Mouse (Mus musculus): Measurements from ENCODE around the gene Shoc2. TPM values are rescaled to one million over a fixed set of nuclear protein-coding genes. Genes with fewer than 3 reads are reported as not detected.

Gene Shoc2
- 48.6 and 53.8 TPM in 2 replicates for polyA plus RNA-seq (2014; fragmentation: Nextera tagmentation; extraction: Ambion mirVana)

DNA sequence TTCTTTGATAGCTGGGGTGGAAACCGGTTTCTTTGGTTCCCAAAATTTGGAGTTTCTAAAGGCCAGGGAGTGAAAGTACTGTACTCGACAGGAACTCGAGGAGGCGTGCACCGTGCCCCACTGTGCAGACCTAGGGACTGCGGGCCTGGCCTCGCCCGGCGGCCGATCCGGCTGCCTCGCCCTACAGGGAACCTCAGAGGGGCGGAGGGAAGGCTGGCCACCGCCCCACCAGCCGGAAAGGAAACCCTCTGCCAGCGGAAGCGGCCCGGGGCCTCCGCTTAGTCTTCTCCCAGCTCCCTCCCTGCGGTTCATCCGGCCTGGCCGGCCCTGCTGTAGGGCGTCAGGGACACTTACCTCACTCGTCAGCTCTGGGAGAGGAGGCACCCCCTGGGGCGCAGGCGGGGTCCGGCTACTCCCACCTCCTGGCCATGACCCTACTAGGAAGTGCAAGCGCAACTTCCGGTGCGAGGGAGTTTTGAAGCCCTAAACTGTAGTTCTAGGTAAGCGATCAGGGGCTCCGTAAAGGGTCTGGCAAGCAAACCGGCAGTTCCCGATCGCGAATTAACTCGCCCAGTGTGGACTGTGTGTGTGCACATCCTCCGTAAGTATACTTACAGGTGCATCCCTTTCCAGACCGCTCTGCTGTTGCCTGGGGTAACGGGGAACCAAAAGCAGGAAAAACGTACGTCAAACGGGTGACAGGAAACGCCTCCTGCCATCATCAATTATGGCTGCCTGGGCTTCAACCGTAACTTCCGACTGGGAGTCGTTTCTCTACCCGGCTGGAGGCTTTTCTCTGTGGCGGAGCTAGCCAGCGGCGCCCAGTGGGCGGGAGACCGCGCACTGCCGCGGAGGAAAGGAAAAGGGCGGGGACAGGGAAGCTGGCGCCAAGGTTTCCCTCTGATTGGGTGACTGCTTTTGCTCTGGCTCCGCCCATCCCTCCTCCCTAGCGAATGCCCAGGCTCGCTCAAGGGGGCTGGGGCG, at the start of gene Shoc2, which contains the start of gene Bbip1:
Gene Shoc2 (plus strand): TSS at position 505 of the 984 bp plus-strand sequence.
Gene Bbip1 (minus strand): TSS at position 826 of the 984 bp plus-strand sequence.
- DNase-seq (ENCODE audit: low spot score), result peak; percentile 94
- H3K27ac ChIP-seq (ENCODE audit: low read depth, low read length), result peak within 1 kb of the TSS; percentile 96
- no peaks in the 10 kb centered on the region for H3K9me3 ChIP-seq (ENCODE audit: control insufficient read depth, low read length)
- WGBS, result under 1% methylated on average over 62 of the region's 62 CpGs
- H3K4me2 ChIP-seq, result peak within 1 kb of the TSS; percentile 80
- peak within 1 kb of the TSS; percentile 98 for H3K4me3 ChIP-seq (ENCODE audit: low read depth, low read length)
- H3K27me3 ChIP-seq (replicated peaks; ENCODE audit: control insufficient read depth, insufficient read depth, low read length), result no peaks in the 10 kb centered on the region
- no peaks in the 10 kb centered on the region for H3K36me3 ChIP-seq (ENCODE audit: control insufficient read depth, insufficient read depth, low read length)
- peak; percentile 88 for ATAC-seq (replicated peaks; ENCODE audit: low FRiP score)
- H3K9ac ChIP-seq (ENCODE audit: low read depth, low read length), result peak within 1 kb of the TSS; percentile 92
- peaks cover 23% of the 10 kb centered on the region for H3K4me1 ChIP-seq (replicated peaks; ENCODE audit: control insufficient read depth, insufficient read depth, low read length)

DNA sequence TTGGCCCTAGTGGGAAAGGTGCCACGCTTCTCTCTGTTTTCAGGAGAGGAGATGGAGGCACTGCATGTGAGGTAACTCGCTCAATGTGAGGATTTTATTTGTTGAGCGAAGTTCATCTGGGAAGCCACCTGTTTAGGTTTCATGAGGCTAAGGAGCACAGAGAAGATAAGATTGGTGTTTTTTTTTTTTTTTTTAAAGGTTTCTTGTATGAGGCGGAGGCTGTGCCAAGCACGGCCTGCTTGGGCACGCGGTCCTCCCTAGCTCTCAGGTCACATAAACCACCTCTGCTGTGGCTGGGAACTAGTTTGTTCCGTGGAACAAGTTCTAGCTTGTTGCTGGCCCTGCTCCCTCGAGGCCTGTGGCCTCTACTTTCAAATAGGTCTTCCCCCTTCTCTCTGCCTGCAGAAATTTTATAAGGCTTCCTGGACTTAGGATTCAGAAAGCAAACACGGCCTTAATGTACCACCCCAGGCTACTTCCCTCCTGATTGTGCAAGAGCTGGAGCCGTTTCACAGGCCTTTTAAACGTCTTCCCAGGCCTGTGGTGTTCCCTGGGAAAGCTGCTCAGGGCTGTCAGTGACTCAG, 49.5 kb upstream of the Shoc2 start:
- Histone ChIP-seq H3K4me3 (ENCODE audit: low read depth, low read length) (no peak overlapping the region), H3K9ac (ENCODE audit: low read depth, low read length) (no peak overlapping the region), H3K27me3 (replicated peaks; ENCODE audit: control insufficient read depth, insufficient read depth, low read length) (no peaks in the 10 kb centered on the region), H3K27ac (ENCODE audit: low read depth, low read length) (peak overlapping the region; percentile 40; the same call in 1 of the 2 replicates), H3K9me3 (ENCODE audit: control insufficient read depth, low read length) (no peaks in the 10 kb centered on the region), H3K36me3 (ENCODE audit: control insufficient read depth, insufficient read depth, low read length) (no peaks in the 10 kb centered on the region), H3K4me2 (no peak overlapping the region), H3K4me1 (replicated peaks; ENCODE audit: control insufficient read depth, insufficient read depth, low read length) (peaks cover 44% of the 10 kb centered on the region)
- WGBS, result 67% methylated on average over 12 of the region's 12 CpGs
- DNase-seq (ENCODE audit: low spot score) (no peak), ATAC-seq (replicated peaks; ENCODE audit: low FRiP score) (peak; percentile 25; the same call in 1 of the 2 replicates)

DNA sequence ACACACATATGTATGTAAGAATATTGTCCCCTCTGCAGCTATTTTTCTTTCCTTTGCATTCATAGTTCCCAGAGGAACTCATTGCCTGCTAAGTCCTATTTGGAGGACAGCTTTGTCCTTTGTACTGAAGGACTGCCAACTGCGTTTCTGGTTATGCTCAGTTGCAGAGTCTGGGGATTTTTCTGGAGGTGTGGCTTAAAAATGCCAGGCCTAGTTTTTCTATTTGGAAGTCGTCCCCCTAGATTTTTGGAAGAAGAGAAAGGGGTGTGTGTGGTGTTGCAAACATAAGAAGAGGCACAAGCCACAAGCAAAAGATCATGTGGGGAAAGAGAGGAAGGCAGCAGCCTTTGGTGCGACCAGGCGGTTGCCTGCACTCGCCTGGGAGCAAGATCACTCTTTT, 46.1 kb upstream of the Shoc2 start:
- DNase-seq (ENCODE audit: low spot score) (no peak), ATAC-seq (replicated peaks; ENCODE audit: low FRiP score) (no peak)
- Histone ChIP-seq H3K27me3 (replicated peaks; ENCODE audit: control insufficient read depth, insufficient read depth, low read length) (no peaks in the 10 kb centered on the region), H3K4me1 (replicated peaks; ENCODE audit: control insufficient read depth, insufficient read depth, low read length) (peaks cover 25% of the 10 kb centered on the region), H3K9me3 (ENCODE audit: control insufficient read depth, low read length) (no peaks in the 10 kb centered on the region), H3K27ac (ENCODE audit: low read depth, low read length) (no peak overlapping the region), H3K36me3 (ENCODE audit: control insufficient read depth, insufficient read depth, low read length) (no peaks in the 10 kb centered on the region), H3K9ac (ENCODE audit: low read depth, low read length) (no peak overlapping the region), H3K4me3 (ENCODE audit: low read depth, low read length) (no peak overlapping the region), H3K4me2 (no peak overlapping the region)
- 81% methylated on average over 5 of the region's 5 CpGs for whole genome bisulfite sequencing

GRCm38 (mm10) chr19:53898498-53898897, 45.6 kb upstream of the Shoc2 start:
- ATAC-seq (replicated peaks; ENCODE audit: low FRiP score), result no peak
- H3K4me3 ChIP-seq (ENCODE audit: low read depth, low read length), result no peak overlapping the region
- no peak for DNase-seq (ENCODE audit: low spot score)
- H3K4me2 ChIP-seq, result no peak overlapping the region
- peaks cover 21% of the 10 kb centered on the region for H3K4me1 ChIP-seq (replicated peaks; ENCODE audit: control insufficient read depth, insufficient read depth, low read length)
- H3K9me3 ChIP-seq (ENCODE audit: control insufficient read depth, low read length), result no peaks in the 10 kb centered on the region
- H3K27me3 ChIP-seq (replicated peaks; ENCODE audit: control insufficient read depth, insufficient read depth, low read length), result no peaks in the 10 kb centered on the region
- WGBS, result 65% methylated on average over 4 of the region's 4 CpGs
- H3K36me3 ChIP-seq (ENCODE audit: control insufficient read depth, insufficient read depth, low read length), result no peaks in the 10 kb centered on the region
- H3K27ac ChIP-seq (ENCODE audit: low read depth, low read length), result no peak overlapping the region
- H3K9ac ChIP-seq (ENCODE audit: low read depth, low read length), result no peak overlapping the region

DNA sequence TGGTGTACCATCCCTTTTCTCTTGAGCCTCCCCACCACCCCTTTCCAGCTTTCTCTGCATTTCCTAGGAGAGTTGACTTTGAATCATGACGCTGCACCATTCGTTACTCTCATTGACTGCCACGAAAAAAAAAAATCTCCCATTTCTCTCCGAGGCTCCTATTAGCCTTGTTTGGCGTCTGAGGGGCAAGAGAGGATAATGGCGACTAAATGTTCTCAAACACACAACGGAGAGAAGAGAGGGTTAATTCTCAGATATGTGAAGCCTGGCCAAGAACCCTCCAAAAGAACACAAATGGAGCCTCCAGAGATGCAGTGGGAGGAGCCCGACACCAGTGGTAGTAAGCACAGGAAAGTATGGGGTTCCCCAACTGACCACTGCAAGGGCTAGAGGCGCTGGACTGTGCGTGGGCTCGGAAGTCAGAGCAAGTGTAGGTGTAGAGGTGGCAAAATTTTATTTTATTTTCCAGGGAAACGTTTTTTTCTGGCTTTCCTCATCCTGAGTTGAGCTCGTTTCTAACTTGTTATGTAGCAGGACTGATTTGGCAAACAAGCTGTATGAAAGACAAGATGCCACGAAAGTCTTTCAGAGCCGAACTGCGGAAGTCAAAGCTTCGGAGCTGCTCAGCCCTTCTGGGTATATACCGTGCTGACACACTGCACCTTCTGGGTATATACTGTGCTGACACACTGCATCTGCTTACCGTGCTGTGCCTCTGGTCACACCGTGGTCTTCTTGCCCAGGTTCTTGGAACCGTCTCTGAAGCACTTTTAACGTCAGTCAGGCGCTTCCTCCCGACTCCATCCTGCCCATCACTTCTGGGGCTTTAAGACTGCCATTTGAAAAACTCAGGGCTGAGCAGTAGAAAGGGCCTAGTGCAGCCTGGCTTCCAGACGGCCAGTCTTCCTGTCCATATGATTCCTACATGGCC, 44.9 kb upstream of the Shoc2 start:
- 80% methylated on average over 25 of the region's 25 CpGs for WGBS
- DNase-seq (ENCODE audit: low spot score), result peak; percentile 23
- Histone ChIP-seq H3K27me3 (replicated peaks; ENCODE audit: control insufficient read depth, insufficient read depth, low read length) (no peaks in the 10 kb centered on the region), H3K4me3 (ENCODE audit: low read depth, low read length) (no peak overlapping the region), H3K9me3 (ENCODE audit: control insufficient read depth, low read length) (no peaks in the 10 kb centered on the region), H3K4me1 (replicated peaks; ENCODE audit: control insufficient read depth, insufficient read depth, low read length) (peaks cover 13% of the 10 kb centered on the region), H3K27ac (ENCODE audit: low read depth, low read length) (no peak overlapping the region), H3K9ac (ENCODE audit: low read depth, low read length) (no peak overlapping the region), H3K36me3 (ENCODE audit: control insufficient read depth, insufficient read depth, low read length) (no peaks in the 10 kb centered on the region), H3K4me2 (no peak overlapping the region)
- ATAC-seq (replicated peaks; ENCODE audit: low FRiP score), result no peak

GRCm38 (mm10) chr19:53899941-53900610, 44.0 kb upstream of the Shoc2 start:
- ATAC-seq (replicated peaks; ENCODE audit: low FRiP score), result no peak
- WGBS, result 80% methylated on average over 14 of the region's 14 CpGs
- no peak for DNase-seq (ENCODE audit: low spot score)

DNA sequence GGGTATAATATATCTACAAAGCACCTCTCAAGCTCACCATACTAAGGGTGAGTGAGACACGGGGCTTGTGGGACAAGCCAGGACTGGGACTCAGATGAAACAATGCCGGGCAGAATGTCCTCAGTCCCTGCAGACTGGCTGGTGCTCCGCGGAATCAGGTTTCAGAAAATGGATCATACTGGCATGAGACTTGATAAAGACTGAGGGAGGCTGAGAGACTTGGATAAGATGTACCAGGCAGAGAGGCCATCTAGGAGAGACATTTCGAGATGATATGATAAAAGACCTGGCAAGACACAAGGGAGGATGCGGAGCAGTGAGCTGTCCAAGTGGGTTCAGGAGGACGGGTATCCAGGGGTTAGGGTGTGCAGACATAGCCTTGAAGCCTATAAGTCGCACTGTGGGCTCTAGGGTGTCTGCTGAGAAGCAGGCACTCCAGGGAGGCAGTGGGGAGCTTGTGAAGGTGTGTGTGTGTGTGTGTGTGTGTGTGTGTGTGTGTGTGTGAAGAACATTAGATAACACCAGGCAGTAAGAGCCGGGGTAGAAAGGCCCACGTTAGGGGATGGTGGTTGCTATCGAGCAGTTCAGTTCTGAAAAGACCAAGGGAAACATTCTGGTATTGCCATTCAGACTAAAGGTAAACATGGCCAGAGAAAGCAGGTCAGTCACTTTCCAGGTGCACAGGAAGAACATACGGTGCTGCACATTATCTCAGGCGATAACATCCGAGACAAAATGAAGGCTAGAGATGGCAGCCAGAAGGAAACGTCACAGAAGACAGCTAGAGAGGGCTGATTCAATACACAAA, 42.0 kb upstream of the Shoc2 start:
- peak; percentile 41 for DNase-seq (ENCODE audit: low spot score)
- Histone ChIP-seq H3K4me2 (peak overlapping the region; percentile 95), H3K4me3 (ENCODE audit: low read depth, low read length) (peak overlapping the region; percentile 98), H3K4me1 (replicated peaks; ENCODE audit: control insufficient read depth, insufficient read depth, low read length) (peaks cover 16% of the 10 kb centered on the region), H3K27me3 (replicated peaks; ENCODE audit: control insufficient read depth, insufficient read depth, low read length) (no peaks in the 10 kb centered on the region), H3K36me3 (ENCODE audit: control insufficient read depth, insufficient read depth, low read length) (no peaks in the 10 kb centered on the region), H3K27ac (ENCODE audit: low read depth, low read length) (peak overlapping the region; percentile 89), H3K9me3 (ENCODE audit: control insufficient read depth, low read length) (no peaks in the 10 kb centered on the region), H3K9ac (ENCODE audit: low read depth, low read length) (peak overlapping the region; percentile 83)
- peak; percentile 40 for ATAC-seq (replicated peaks; ENCODE audit: low FRiP score)
- WGBS, result 33% methylated on average over 15 of the region's 15 CpGs

More at GRCm38 (mm10) chr19:53899941-53900610, 44.0 kb upstream of the Shoc2 start:
- Histone ChIP-seq H3K9me3 (ENCODE audit: control insufficient read depth, low read length) (no peaks in the 10 kb centered on the region), H3K36me3 (ENCODE audit: control insufficient read depth, insufficient read depth, low read length) (no peaks in the 10 kb centered on the region), H3K4me2 (no peak overlapping the region), H3K27ac (ENCODE audit: low read depth, low read length) (no peak overlapping the region), H3K9ac (ENCODE audit: low read depth, low read length) (no peak overlapping the region), H3K4me3 (ENCODE audit: low read depth, low read length) (no peak overlapping the region), H3K27me3 (replicated peaks; ENCODE audit: control insufficient read depth, insufficient read depth, low read length) (no peaks in the 10 kb centered on the region), H3K4me1 (replicated peaks; ENCODE audit: control insufficient read depth, insufficient read depth, low read length) (peaks cover 13% of the 10 kb centered on the region)

Data from liver, embryonic 11.5 days (tissue).